In the genomic region with DNA sequence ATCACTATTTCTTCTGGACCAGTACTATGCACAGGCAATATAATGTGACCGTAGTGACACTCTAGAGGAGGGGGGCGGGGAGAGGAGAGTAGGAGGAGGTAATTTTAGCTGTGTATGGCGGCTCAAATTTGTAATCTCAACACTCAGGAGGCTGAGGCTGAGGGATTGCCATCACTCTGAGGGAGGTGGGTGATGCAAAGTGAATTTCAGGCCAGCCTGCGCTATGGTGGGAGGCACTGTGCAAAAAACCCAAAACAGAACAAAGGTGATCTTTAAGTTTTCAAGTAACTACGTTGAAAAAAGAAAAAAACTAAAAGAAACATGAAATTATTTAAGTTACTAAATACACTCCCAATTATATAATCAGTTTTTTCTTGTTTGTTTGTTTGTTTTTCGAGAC, we compare ENCODE assay signal across 8 mouse cellular contexts. TPM values are rescaled to one million over a fixed set of nuclear protein-coding genes. Genes with fewer than 3 reads are reported as not detected.
DNase-seq lines count a peak whose midpoint lies in the region; ATAC-seq and TF ChIP-seq lines count a peak whose summit lies in the region.

No protein-coding gene starts in this region.

- 0 out of 2 replicates have a peak, but pooled peaks cover 4% of the 10 kb centered on the region for H3K4me1 ChIP-seq in kidney, postnatal 0 days (replicated peaks; ENCODE audit: insufficient read depth, low read length)
- H3K4me1 ChIP-seq in embryonic facial prominence, embryonic 10.5 days, result peaks cover 15% of the 10 kb centered on the region
- peaks cover 25% of the 10 kb centered on the region for H3K4me1 ChIP-seq in hindbrain, embryonic 15.5 days (replicated peaks)

- ATAC-seq in kidney, postnatal 0 days (replicated peaks; ENCODE audit: low FRiP score, low read depth), result no peak
- no peak for ATAC-seq in hindbrain, embryonic 15.5 days (ENCODE audit: low FRiP score, low read depth)

- H3K9me3 ChIP-seq in kidney, postnatal 0 days (replicated peaks; ENCODE audit: low read length), result no peaks in the 10 kb centered on the region
- no peaks in the 10 kb centered on the region for H3K9me3 ChIP-seq in embryonic facial prominence, embryonic 10.5 days
- no peaks in the 10 kb centered on the region for H3K9me3 ChIP-seq in hindbrain, embryonic 15.5 days

- no peaks in the 10 kb centered on the region for H3K27me3 ChIP-seq in kidney, postnatal 0 days (ENCODE audit: insufficient read depth, low read length)
- no peaks in the 10 kb centered on the region for H3K27me3 ChIP-seq in embryonic facial prominence, embryonic 10.5 days (replicated peaks; ENCODE audit: low read depth, poor library complexity, severe bottlenecking)
- H3K27me3 ChIP-seq in hindbrain, embryonic 15.5 days, result no peaks in the 10 kb centered on the region
- H3K27me3 ChIP-seq in myocyte (ENCODE audit: control insufficient read depth, insufficient read depth, insufficient read length), result no peaks in the 10 kb centered on the region

- H3K27ac ChIP-seq in kidney, postnatal 0 days, result peak overlapping the region; percentile 96
- H3K27ac ChIP-seq in embryonic facial prominence, embryonic 10.5 days (replicated peaks), result peak overlapping the region; percentile 96
- H3K27ac ChIP-seq in hindbrain, embryonic 15.5 days (replicated peaks), result peak overlapping the region; percentile 94

- no peaks in the 10 kb centered on the region for H3K36me3 ChIP-seq in kidney, postnatal 0 days (ENCODE audit: insufficient read depth, low read length)
- H3K36me3 ChIP-seq in embryonic facial prominence, embryonic 10.5 days (replicated peaks), result no peaks in the 10 kb centered on the region
- no peaks in the 10 kb centered on the region for H3K36me3 ChIP-seq in hindbrain, embryonic 15.5 days
- H3K36me3 ChIP-seq in myocyte (ENCODE audit: control insufficient read depth, insufficient read depth), result no peaks in the 10 kb centered on the region

- no peak for DNase-seq in kidney, postnatal 0 days (ENCODE audit: low spot score)
- no peak for DNase-seq in kidney, postnatal 10 days
- no peak for DNase-seq in embryonic facial prominence, embryonic 10.5 days (ENCODE audit: low spot score)
- no peak for DNase-seq in adrenal gland, postnatal 14 days
- DNase-seq in spleen, adult 12 weeks (ENCODE audit: low spot score), result no peak
- DNase-seq in kidney, postnatal 14 days, result no peak

- peak overlapping the region; percentile 99 for H3ac ChIP-seq in myocyte (ENCODE audit: control insufficient read depth, insufficient read length)

- peak overlapping the region; percentile 90; the same call in 1 of the 2 replicates for H3K9ac ChIP-seq in kidney, postnatal 0 days (ENCODE audit: low read depth, low read length)
- peak overlapping the region; percentile 89; the same call in 1 of the 2 replicates for H3K9ac ChIP-seq in hindbrain, embryonic 15.5 days

- no peak for TF ChIP-seq CTCF in kidney, postnatal 0 days (IDR thresholded peaks at IDR 0.05; ENCODE audit: low read depth)

- H3K4me2 ChIP-seq in kidney, postnatal 0 days (ENCODE audit: low read length), result peak overlapping the region; percentile 89
- H3K4me2 ChIP-seq in hindbrain, embryonic 15.5 days, result peak overlapping the region; percentile 85
- peak overlapping the region; percentile 64 for H3K4me2 ChIP-seq in myocyte (ENCODE audit: low read depth)

- H3K79me2 ChIP-seq in myocyte (ENCODE audit: control insufficient read depth, insufficient read depth), result peaks cover 36% of the 10 kb centered on the region

- TF ChIP-seq POLR2A in myocyte (IDR thresholded peaks at IDR 0.05; ENCODE audit: insufficient read length, low read depth), result no peak

- WGBS in kidney, postnatal 0 days, result 48% methylated on average over 6 of the region's 6 CpGs
- 71% methylated on average over 6 of the region's 6 CpGs for WGBS in embryonic facial prominence, embryonic 10.5 days
- 74% methylated on average over 6 of the region's 6 CpGs for WGBS in hindbrain, embryonic 15.5 days

- peak overlapping the region; percentile 90 for H3K4me3 ChIP-seq in kidney, postnatal 0 days (replicated peaks; ENCODE audit: low read depth, low read length)
- peak overlapping the region; percentile 93 for H3K4me3 ChIP-seq in embryonic facial prominence, embryonic 10.5 days
- peak overlapping the region; percentile 84 for H3K4me3 ChIP-seq in hindbrain, embryonic 15.5 days
- H3K4me3 ChIP-seq in myocyte, result peak overlapping the region; percentile 97

TF ChIP-seq in myocyte, 11 proteins besides CTCF, POLR2A, EP300 and RAD21:
- no peak for TF ChIP-seq TCF12 (IDR thresholded peaks at IDR 0.05; ENCODE audit: insufficient read depth, poor library complexity, severe bottlenecking)
TF ChIP-seq in myocyte: peak in this region for 0.

RNA-seq across cellular contexts. Expression of a gene that starts 0.5 kb away (rescaled TPM):
- polyA plus RNA-seq in kidney, postnatal 0 days (2015; fragmentation: Nextera tagmentation; extraction: Ambion mirVana), result 33.9 and 36.9 TPM in 2 replicates
- polyA plus RNA-seq in embryonic facial prominence, embryonic 10.5 days (2016; fragmentation: Nextera tagmentation; extraction: Ambion mirVana), result 48.5 and 61.7 TPM in 2 replicates
- polyA plus RNA-seq in hindbrain, embryonic 15.5 days (2015; fragmentation: Nextera tagmentation; extraction: Ambion mirVana), result 181 and 201 TPM in 2 replicates
- 246 TPM for polyA plus RNA-seq in myocyte (2012; fragmentation: generic; extraction: Trizol)
- total RNA-seq in adrenal gland, postnatal 14 days (2021), result 85.4 and 94.2 TPM in 2 replicates

RNA-seq across cellular contexts. Expression of a gene that starts 55.4 kb away (rescaled TPM):
- polyA plus RNA-seq in kidney, postnatal 0 days (2015; fragmentation: Nextera tagmentation; extraction: Ambion mirVana), result 15.6 and 15.7 TPM in 2 replicates
- polyA plus RNA-seq in embryonic facial prominence, embryonic 10.5 days (2016; fragmentation: Nextera tagmentation; extraction: Ambion mirVana), result 46.7 and 47.0 TPM in 2 replicates
- 12.9 and 14.0 TPM in 2 replicates for polyA plus RNA-seq in hindbrain, embryonic 15.5 days (2015; fragmentation: Nextera tagmentation; extraction: Ambion mirVana)
- polyA plus RNA-seq in myocyte (2012; fragmentation: generic; extraction: Trizol), result 6.1 TPM
- total RNA-seq in adrenal gland, postnatal 14 days (2021), result 14.6 and 16.7 TPM in 2 replicates
